Mouse (Mus musculus): ENCODE measurements at regions not wholly inside any gene's neighbourhood (a gene's known extent, or its start where the extent isn't known, plus 50 kb on each side); places are given as distances from the start of the nearest gene placed in this dataset.

- TF ChIP-seq CTCF (IDR thresholded peaks at IDR 0.05; ENCODE audit: low read depth, low read length) = no peak
- TF ChIP-seq POLR2A (IDR thresholded peaks at IDR 0.05; ENCODE audit: insufficient read depth, low read length) = no peak
These were observed 58.9 kb upstream of the Ubr2 start for GRCm38 (mm10) chr17:47069206-47069605.
